Mouse (Mus musculus) fat pad, adult 2 months (tissue): ENCODE measurements around the gene Gm11009.
"Not testable (repeated sequence)": the region's sequence is repeated elsewhere in the genome, so short reads cannot be mapped to it uniquely, and the experiment has no call there.

Source experiments
- DNase-seq: peaks from one replicate; pipeline ENCODE4 v3.0.0-alpha.2; 2011; ENCODE audit warnings: low read depth, low spot score; ENCODE audit errors: extremely low read depth

Gm11009 gene

GRCm38 (mm10) chr2:176319394-176319793, at the start of gene Gm11009:
Gene Gm11009, minus strand, starts transcription at chr2:176319494.
- not testable (repeated sequence) for DNase-seq
